Mouse (Mus musculus) kidney, adult 18-20 months (tissue): ENCODE results near the gene Gm10803.
"Not testable (repeated sequence)": the region's sequence is repeated elsewhere in the genome, so short reads cannot be mapped to it uniquely, and the experiment has no call there.

Experiments
- DNase-seq: peaks from one replicate; pipeline ENCODE4 v3.0.0; 2021

Gene Gm10803

DNA sequence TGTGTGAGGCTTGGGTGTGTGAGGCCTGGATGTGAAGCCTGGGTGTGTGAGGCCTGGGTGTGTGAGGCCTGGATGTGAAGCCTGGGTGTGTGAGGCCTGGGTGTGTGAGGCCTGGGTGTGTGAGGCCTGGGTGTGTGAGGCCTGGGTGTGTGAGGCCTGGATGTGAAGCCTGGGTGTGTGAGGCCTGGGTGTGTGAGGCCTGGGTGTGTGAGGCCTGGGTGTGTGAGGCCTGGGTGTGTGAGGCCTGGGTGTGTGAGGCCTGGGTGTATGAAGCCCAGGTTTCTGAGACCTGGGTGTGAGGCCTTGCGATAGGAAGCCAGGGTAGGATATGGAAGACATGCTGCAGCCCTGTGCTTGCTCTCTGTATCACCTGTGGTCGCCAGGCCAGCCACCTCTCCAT, at the start of gene Gm10803:
Gene Gm10803 (plus strand): TSS at position 301 of the 400 bp plus-strand sequence.
- DNase-seq = not testable (repeated sequence)

DNA sequence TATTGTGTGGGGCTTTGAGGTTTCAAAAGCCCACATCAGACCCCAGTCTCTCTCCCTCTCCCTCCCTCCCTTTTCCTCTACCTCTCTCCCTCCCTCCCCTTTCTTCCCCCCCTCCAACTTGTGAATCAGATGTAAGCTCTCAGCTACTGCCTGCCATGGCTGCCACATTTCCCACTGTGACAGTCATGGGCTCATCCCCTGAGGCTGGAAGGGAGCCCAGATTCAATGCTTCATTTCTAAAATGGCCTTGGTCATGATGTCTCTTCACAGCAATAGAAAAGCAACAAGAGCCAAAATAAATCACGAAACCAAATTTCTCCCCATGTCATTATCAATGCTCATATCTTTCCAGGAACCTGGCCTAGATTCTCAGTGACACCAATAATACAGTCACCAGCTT, 49.5 kb upstream of the Gm10803 start:
- DNase-seq = no peak

DNA sequence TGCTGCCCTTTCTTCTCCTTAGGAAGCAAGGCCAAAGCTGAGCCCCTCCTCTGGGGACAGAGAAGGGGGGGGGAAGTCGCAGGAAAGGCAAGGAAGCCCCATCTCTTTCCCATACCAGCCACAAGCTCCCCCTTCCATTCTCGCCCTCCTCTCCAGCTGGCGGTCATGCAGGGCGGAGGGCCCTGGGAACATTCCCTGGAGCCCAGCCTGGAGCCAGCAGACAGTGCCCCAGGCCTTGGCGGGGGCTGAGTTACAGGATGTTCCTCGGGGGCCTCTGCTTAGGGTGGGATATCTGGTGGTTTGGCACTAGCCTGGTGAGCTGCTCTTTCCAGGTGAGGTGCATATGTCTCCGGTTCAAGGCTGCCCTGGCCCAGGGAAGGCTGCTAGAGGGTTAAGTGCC, 48.2 kb upstream of the Gm10803 start:
- DNase-seq = no peak

DNA sequence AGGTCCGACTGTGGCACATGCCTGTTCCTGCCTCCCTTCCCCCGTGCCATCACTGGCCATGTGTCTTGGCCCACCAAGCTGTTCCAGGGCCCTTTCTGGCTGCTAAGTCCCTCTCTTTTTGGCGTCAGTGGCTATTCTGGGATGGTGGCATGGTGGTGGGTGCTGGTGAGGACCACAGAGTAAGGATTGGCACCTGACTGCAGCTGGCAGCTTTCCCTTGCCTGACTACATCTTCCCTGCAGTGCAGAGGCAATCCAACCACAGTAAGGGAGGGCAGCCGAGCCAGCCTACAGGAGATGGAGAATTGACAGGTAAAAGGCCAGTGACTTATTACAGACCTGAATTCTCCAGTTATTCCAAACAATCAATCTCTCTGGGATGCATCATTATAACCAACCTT, 45.1 kb upstream of the Gm10803 start:
- DNase-seq = no peak

- no peak for DNase-seq
Observed at GRCm38 (mm10) chr2:93521042-93521441, 39.3 kb upstream of the Gm10803 start.

GRCm38 (mm10) chr2:93521571-93521970, 38.8 kb upstream of the Gm10803 start:
- DNase-seq = no peak

- no peak for DNase-seq
Observed at GRCm38 (mm10) chr2:93522005-93522404, 38.4 kb upstream of the Gm10803 start.

DNA sequence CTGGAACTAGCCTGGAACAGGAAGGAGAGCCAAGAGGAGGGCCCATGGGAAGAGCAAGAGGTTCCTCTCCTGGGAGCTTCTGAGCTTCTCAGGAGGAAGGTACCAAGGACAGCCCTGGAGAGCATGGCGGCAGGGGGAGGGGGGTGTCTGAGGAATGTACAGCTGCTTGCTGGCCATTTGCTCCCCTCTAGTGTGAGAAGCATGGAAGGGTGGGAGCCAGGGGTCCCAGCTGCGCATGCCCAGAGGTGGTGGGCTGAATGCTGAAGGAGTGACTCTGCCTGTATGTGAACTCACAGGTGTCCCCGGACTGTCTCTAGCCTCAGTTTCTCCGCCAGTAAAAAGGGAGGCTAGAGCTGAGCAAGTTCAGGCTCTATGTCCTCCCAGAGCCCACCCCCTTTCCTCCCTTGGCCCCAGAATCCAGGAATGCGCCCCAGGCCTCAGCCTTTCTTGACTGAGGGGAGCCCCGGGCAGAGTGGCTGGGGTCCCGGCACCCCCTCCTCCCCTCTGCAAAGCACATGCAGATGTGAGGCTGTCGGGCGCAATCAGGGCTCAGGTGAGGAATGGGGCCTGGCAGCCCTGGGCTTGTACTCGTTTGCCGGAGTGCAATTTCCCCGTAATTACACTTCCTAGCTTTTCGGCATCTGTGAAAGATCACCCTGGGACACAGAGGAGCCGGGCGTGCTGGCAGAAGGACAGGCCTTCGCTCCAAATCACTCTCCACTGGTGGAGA, 35.2 kb upstream of the Gm10803 start:
- no peak for DNase-seq

DNA sequence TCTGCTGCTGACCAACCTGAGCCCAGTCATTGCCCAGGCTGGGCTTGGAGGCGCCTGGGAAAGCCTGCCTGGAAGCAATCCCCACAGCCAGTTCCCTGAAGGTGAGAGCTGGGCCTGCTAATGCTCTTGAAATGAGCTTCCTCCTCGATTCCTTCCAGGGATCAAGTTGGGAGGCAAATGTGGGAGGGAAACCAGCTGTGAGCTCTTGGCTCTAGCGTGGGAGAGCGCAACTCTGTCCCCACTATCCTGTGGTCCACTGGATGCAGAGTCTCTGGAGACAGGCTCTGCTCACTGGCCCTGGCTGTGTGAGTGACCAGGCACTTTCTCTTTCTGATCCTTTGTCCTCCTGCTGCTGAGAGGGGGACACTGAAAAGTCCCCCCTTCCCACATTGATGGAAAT, 30.8 kb upstream of the Gm10803 start:
- no peak for DNase-seq

DNA sequence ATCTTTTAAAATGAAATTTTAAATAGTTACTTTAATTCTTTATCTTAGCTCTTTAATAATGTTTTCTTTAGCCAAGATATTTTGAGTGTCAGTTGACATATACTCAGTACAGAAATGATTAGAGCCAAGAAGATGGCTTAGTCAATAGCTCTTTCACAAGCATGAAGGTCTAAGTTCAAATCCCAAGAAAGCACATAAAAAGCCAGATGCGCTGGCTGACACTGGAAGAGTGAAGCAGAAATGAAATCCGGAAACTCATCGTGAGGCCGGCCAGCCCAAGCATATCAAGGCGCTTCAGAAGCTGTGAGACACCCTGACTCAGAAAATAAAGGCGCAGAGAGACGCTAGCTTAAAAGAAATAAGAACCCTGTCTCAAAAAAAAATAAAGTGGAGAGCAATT, 26.5 kb upstream of the Gm10803 start:
- DNase-seq = no peak

DNA sequence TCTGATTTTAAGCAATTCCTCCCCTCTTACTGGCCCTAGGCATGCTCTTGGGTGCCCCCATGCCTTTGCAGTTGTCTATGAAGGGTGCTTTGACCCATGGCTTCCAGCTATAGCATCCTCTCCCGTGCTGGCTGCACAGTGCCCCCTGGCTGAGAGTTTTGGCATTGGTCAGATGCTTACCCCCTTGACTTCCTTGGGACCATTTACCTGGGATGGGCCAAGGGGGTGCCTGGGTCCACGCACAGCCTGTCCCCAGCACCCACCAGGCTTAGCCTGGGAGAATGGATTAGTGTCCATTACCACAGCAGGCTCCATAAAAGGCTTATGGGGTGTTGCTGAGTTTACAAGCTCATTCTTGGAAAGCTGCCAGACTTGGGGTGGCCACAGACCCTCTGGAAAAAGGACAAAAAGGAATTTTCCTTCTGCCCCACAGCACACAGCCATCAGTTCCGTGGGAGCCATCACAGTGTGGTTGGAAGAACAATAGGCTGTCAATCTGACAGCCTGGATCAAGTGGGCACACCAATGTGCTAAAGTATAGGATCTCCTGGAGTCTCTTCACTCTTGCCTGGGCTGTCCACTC, 22.9 kb upstream of the Gm10803 start:
- no peak for DNase-seq

GRCm38 (mm10) chr2:93538140-93538539, 22.2 kb upstream of the Gm10803 start:
- DNase-seq = no peak

DNA sequence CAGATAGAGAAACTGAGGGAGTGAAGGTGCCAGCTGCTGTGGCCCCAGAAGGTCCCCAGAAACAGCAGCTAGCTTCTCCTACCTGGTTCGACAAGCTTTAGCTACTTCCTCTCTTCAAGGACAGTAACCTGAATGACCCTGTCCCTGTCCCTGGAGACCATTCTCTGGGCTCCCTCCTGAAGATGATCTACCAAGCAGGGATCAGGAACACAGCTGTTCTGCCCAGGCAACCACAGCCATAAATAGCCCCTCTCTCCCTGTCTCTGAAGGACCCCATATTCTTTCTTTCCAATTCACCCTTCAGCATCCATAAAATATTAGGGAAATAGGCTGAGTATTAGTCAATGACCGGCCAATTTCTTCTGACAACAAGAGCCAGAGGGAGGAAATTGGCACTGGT, 18.6 kb upstream of the Gm10803 start:
- no peak for DNase-seq

- DNase-seq = no peak
Observed at GRCm38 (mm10) chr2:93552676-93553521, 7.5 kb upstream of the Gm10803 start.

- no peak for DNase-seq
Observed at GRCm38 (mm10) chr2:93553905-93554304, 6.5 kb upstream of the Gm10803 start.

DNA sequence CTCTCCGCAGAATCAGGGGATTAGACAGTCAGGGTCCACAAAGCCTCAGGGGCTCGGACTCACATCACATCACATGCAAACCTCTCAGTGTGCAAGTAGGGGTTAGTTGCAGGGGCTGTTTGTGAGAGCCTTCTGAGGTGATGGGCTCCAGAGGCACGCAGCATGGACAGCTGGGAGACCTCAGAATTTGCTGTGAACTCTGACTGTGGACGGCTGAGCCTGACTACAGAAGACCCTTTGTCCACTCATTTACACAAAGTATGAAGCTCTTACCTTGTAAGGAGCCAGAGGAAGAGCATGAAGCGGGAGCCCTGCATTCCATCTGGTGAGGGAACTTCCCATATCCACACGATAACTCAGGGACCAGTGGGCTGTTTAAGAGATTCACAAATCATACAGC, 5.3 kb downstream of the Gm10803 start:
- no peak for DNase-seq

DNA sequence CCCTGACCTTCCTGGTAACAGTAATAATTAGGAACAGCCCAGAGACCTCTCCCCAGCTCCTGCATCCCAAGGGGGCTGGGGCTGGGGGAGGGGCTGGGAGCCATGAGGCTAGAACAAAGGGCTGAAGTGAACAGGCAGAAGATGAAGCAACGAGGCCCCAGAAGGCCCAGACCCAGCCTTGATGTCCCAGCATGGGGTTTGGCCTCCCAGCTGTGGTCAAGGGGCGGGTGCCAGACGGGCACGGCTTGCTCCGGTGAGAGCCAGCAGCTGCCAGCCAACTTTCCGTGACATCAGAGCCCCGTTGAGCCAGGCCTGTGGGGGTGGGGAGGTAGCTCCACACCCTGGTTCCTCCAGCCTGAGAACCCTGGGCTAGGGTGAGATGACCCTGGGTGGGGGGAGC, 7.3 kb downstream of the Gm10803 start:
- peak; percentile 16 for DNase-seq

- no peak for DNase-seq
Observed at GRCm38 (mm10) chr2:93572565-93572964, 12.2 kb downstream of the Gm10803 start.

GRCm38 (mm10) chr2:93581271-93581670, 20.9 kb downstream of the Gm10803 start:
- DNase-seq = no peak

DNA sequence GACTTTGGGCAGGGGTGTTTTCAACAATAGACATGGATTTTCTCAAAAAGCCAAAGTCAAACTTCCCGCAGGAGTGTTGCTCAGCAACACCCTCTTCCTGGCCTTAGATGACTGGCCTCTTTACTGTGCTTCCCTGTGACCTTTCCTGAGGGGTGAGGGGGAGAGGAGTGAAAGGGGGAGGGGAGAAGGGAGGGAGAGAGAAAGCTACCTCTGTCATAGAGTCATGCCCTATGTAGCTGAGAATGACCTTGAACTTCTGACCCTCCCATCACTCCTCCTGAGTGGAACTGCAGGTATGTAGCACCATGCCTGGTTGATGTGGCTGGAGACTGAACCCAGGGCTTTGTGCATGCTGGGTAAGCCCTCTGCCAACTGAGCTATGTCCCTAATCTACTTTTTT, 25.5 kb downstream of the Gm10803 start:
- DNase-seq = no peak

GRCm38 (mm10) chr2:93587446-93587845, 27.1 kb downstream of the Gm10803 start:
- DNase-seq = no peak

GRCm38 (mm10) chr2:93589875-93590274, 29.5 kb downstream of the Gm10803 start:
- no peak for DNase-seq

- no peak for DNase-seq
Observed at GRCm38 (mm10) chr2:93591706-93592105, 31.3 kb downstream of the Gm10803 start.
